Mouse (Mus musculus): ENCODE data around the gene Phactr2. TPM values are rescaled to one million over a fixed set of nuclear protein-coding genes. Genes with fewer than 3 reads are reported as not detected.

Gene Phactr2
- polyA plus RNA-seq, 1 experiment from 2014 or later = 24.7 TPM

GRCm38 (mm10) chr10:13300196-13300595 is 174.0 kb downstream of the Phactr2 start:
- Histone ChIP-seq H3K9ac (replicated peaks; ENCODE audit: low read depth) (no peak overlapping the region), H3K36me3 (ENCODE audit: insufficient read depth, low read length) (no peaks in the 10 kb centered on the region), H3K27ac (ENCODE audit: low read length) (no peak overlapping the region), H3K4me1 (ENCODE audit: insufficient read depth, low read depth, low read length) (peaks cover 6% of the 10 kb centered on the region; the same call in 1 of the 2 replicates), H3K4me3 (ENCODE audit: low read depth, low read length) (no peak overlapping the region), H3K9me3 (ENCODE audit: low read length) (no peaks in the 10 kb centered on the region), H3K4me2 (replicated peaks; ENCODE audit: low read depth, low read length) (no peak overlapping the region), H3K27me3 (replicated peaks; ENCODE audit: insufficient read depth, low read length) (no peaks in the 10 kb centered on the region)
- no peak for DNase-seq (ENCODE audit: low spot score)
- ATAC-seq = no peak
- 86% methylated on average over 6 of the region's 6 CpGs for WGBS
- TF ChIP-seq EP300 (IDR thresholded peaks at IDR 0.05) = no peak
- no peak for TF ChIP-seq CTCF (IDR thresholded peaks at IDR 0.05)

GRCm38 (mm10) chr10:13294886-13295285 is 179.3 kb downstream of the Phactr2 start:
- H3K4me1 ChIP-seq (ENCODE audit: insufficient read depth, low read depth, low read length) = peaks cover 3% of the 10 kb centered on the region; the same call in 1 of the 2 replicates

GRCm38 (mm10) chr10:13292026-13292425 is 182.2 kb downstream of the Phactr2 start:
- no peak overlapping the region for H3K4me3 ChIP-seq (ENCODE audit: low read depth, low read length)
- no peak overlapping the region for H3K9ac ChIP-seq (replicated peaks; ENCODE audit: low read depth)
- DNase-seq (ENCODE audit: low spot score) (no peak), ATAC-seq (no peak)
- H3K36me3 ChIP-seq (ENCODE audit: insufficient read depth, low read length) = no peaks in the 10 kb centered on the region
- H3K4me2 ChIP-seq (replicated peaks; ENCODE audit: low read depth, low read length) = no peak overlapping the region
- 71% methylated on average over 2 of the region's 2 CpGs for WGBS
- TF ChIP-seq CTCF (IDR thresholded peaks at IDR 0.05) (no peak), EP300 (IDR thresholded peaks at IDR 0.05) (no peak)
- no peaks in the 10 kb centered on the region for H3K9me3 ChIP-seq (ENCODE audit: low read length)
- no peaks in the 10 kb centered on the region for H3K27me3 ChIP-seq (replicated peaks; ENCODE audit: insufficient read depth, low read length)
- peaks cover 3% of the 10 kb centered on the region; the same call in 1 of the 2 replicates for H3K4me1 ChIP-seq (ENCODE audit: insufficient read depth, low read depth, low read length)
- no peak overlapping the region for H3K27ac ChIP-seq (ENCODE audit: low read length)

More at GRCm38 (mm10) chr10:13294886-13295285, 179.3 kb downstream of the Phactr2 start:
- DNase-seq (ENCODE audit: low spot score) (no peak), ATAC-seq (no peak)
- H3K4me3 ChIP-seq (ENCODE audit: low read depth, low read length) = no peak overlapping the region
- no peak overlapping the region for H3K27ac ChIP-seq (ENCODE audit: low read length)
- H3K36me3 ChIP-seq (ENCODE audit: insufficient read depth, low read length) = no peaks in the 10 kb centered on the region
- H3K9ac ChIP-seq (replicated peaks; ENCODE audit: low read depth) = no peak overlapping the region
- no peaks in the 10 kb centered on the region for H3K9me3 ChIP-seq (ENCODE audit: low read length)
- no peaks in the 10 kb centered on the region for H3K27me3 ChIP-seq (replicated peaks; ENCODE audit: insufficient read depth, low read length)
- H3K4me2 ChIP-seq (replicated peaks; ENCODE audit: low read depth, low read length) = no peak overlapping the region
- TF ChIP-seq EP300 (IDR thresholded peaks at IDR 0.05) (no peak), CTCF (IDR thresholded peaks at IDR 0.05) (no peak)
- 83% methylated on average over 2 of the region's 2 CpGs for WGBS

GRCm38 (mm10) chr10:13289252-13289961 is 184.8 kb downstream of the Phactr2 start:
- Histone ChIP-seq H3K9ac (replicated peaks; ENCODE audit: low read depth) (no peak overlapping the region), H3K36me3 (ENCODE audit: insufficient read depth, low read length) (no peaks in the 10 kb centered on the region), H3K4me2 (replicated peaks; ENCODE audit: low read depth, low read length) (no peak overlapping the region), H3K27ac (ENCODE audit: low read length) (no peak overlapping the region), H3K9me3 (ENCODE audit: low read length) (no peaks in the 10 kb centered on the region), H3K4me1 (ENCODE audit: insufficient read depth, low read depth, low read length) (peaks cover 3% of the 10 kb centered on the region; the same call in 1 of the 2 replicates), H3K4me3 (ENCODE audit: low read depth, low read length) (no peak overlapping the region), H3K27me3 (replicated peaks; ENCODE audit: insufficient read depth, low read length) (no peaks in the 10 kb centered on the region)
- TF ChIP-seq CTCF (IDR thresholded peaks at IDR 0.05) (no peak), EP300 (IDR thresholded peaks at IDR 0.05) (no peak)
- 72% methylated on average over 8 of the region's 8 CpGs for WGBS
- DNase-seq (ENCODE audit: low spot score) = no peak
- ATAC-seq = no peak

GRCm38 (mm10) chr10:13288296-13288695 is 185.9 kb downstream of the Phactr2 start:
- no peak overlapping the region for H3K9ac ChIP-seq (replicated peaks; ENCODE audit: low read depth)
- no peaks in the 10 kb centered on the region for H3K4me1 ChIP-seq (ENCODE audit: insufficient read depth, low read depth, low read length)
- ATAC-seq (no peak), DNase-seq (ENCODE audit: low spot score) (no peak)
- no peak overlapping the region for H3K4me3 ChIP-seq (ENCODE audit: low read depth, low read length)
- no peaks in the 10 kb centered on the region for H3K9me3 ChIP-seq (ENCODE audit: low read length)
- WGBS = 87% methylated on average over 5 of the region's 5 CpGs
- no peak for TF ChIP-seq EP300 (IDR thresholded peaks at IDR 0.05)
- no peak for TF ChIP-seq CTCF (IDR thresholded peaks at IDR 0.05)
- H3K4me2 ChIP-seq (replicated peaks; ENCODE audit: low read depth, low read length) = no peak overlapping the region
- no peak overlapping the region for H3K27ac ChIP-seq (ENCODE audit: low read length)
- H3K36me3 ChIP-seq (ENCODE audit: insufficient read depth, low read length) = no peaks in the 10 kb centered on the region
- H3K27me3 ChIP-seq (replicated peaks; ENCODE audit: insufficient read depth, low read length) = no peaks in the 10 kb centered on the region

GRCm38 (mm10) chr10:13283441-13283840 is 190.8 kb downstream of the Phactr2 start:
- no peak overlapping the region for H3K27ac ChIP-seq (ENCODE audit: low read length)

More at GRCm38 (mm10) chr10:13283441-13283840, 190.8 kb downstream of the Phactr2 start:
- no peak overlapping the region for H3K4me2 ChIP-seq (replicated peaks; ENCODE audit: low read depth, low read length)
- no peaks in the 10 kb centered on the region for H3K9me3 ChIP-seq (ENCODE audit: low read length)
- WGBS = 73% methylated on average over 4 of the region's 4 CpGs
- TF ChIP-seq CTCF (IDR thresholded peaks at IDR 0.05) (no peak), EP300 (IDR thresholded peaks at IDR 0.05) (no peak)
- no peak overlapping the region for H3K4me3 ChIP-seq (ENCODE audit: low read depth, low read length)
- DNase-seq (ENCODE audit: low spot score) = no peak
- H3K36me3 ChIP-seq (ENCODE audit: insufficient read depth, low read length) = no peaks in the 10 kb centered on the region
- H3K4me1 ChIP-seq (ENCODE audit: insufficient read depth, low read depth, low read length) = no peaks in the 10 kb centered on the region
- ATAC-seq = no peak
- H3K9ac ChIP-seq (replicated peaks; ENCODE audit: low read depth) = no peak overlapping the region
- H3K27me3 ChIP-seq (replicated peaks; ENCODE audit: insufficient read depth, low read length) = no peaks in the 10 kb centered on the region

Measured in lung, postnatal 0 days (tissue).